Mouse (Mus musculus): ENCODE results near the gene Mroh3. TPM values are rescaled to one million over a fixed set of nuclear protein-coding genes. Genes with fewer than 3 reads are reported as not detected.

The Mroh3 gene
- polyA plus RNA-seq, 1 experiment, result 0.11 TPM

- no peak for DNase-seq
- Histone ChIP-seq H3K36me3 (ENCODE audit: control insufficient read depth, insufficient read depth, low read length) (no peaks in the 10 kb centered on the region), H3K4me1 (replicated peaks; ENCODE audit: control insufficient read depth, insufficient read depth, low read length) (peaks cover 53% of the 10 kb centered on the region), H3K4me3 (ENCODE audit: control insufficient read depth, insufficient read depth, low read length) (peak overlapping the region; percentile 12; the same call in 1 of the 2 replicates), H3K27ac (ENCODE audit: control insufficient read depth, insufficient read depth, low read length) (no peak overlapping the region), H3K27me3 (ENCODE audit: control insufficient read depth, insufficient read depth, low read length) (peaks cover 5% of the 10 kb centered on the region; the same call in 1 of the 2 replicates)
- TF ChIP-seq CTCF (IDR thresholded peaks at IDR 0.05; ENCODE audit: borderline replicate concordance, control insufficient read depth, extremely low read depth, insufficient read depth, low read length, poor library complexity) (no peak), POLR2A (IDR thresholded peaks at IDR 0.05; ENCODE audit: control insufficient read depth, extremely low read depth, insufficient read depth, low read length, poor library complexity) (no peak)
- 0% methylated on average over 6 of the region's 6 CpGs for WGBS
Observed at GRCm38 (mm10) chr1:136255174-136255573, 42.5 kb upstream of the Mroh3 start.

- Histone ChIP-seq H3K27me3 (ENCODE audit: control insufficient read depth, insufficient read depth, low read length) (peaks cover 2% of the 10 kb centered on the region; the same call in 1 of the 2 replicates), H3K36me3 (ENCODE audit: control insufficient read depth, insufficient read depth, low read length) (no peaks in the 10 kb centered on the region), H3K4me3 (ENCODE audit: control insufficient read depth, insufficient read depth, low read length) (no peak overlapping the region), H3K4me1 (replicated peaks; ENCODE audit: control insufficient read depth, insufficient read depth, low read length) (peaks cover 51% of the 10 kb centered on the region), H3K27ac (ENCODE audit: control insufficient read depth, insufficient read depth, low read length) (no peak overlapping the region)
- WGBS, result 9% methylated on average over 10 of the region's 10 CpGs
- DNase-seq, result no peak
- no peak for TF ChIP-seq CTCF (IDR thresholded peaks at IDR 0.05; ENCODE audit: borderline replicate concordance, control insufficient read depth, extremely low read depth, insufficient read depth, low read length, poor library complexity)
- TF ChIP-seq POLR2A (IDR thresholded peaks at IDR 0.05; ENCODE audit: control insufficient read depth, extremely low read depth, insufficient read depth, low read length, poor library complexity), result no peak
Observed at GRCm38 (mm10) chr1:136254503-136255065, 42.0 kb upstream of the Mroh3 start.

- no peaks in the 10 kb centered on the region; the same call in 1 of the 2 replicates for H3K27me3 ChIP-seq (ENCODE audit: control insufficient read depth, insufficient read depth, low read length)
- TF ChIP-seq POLR2A (IDR thresholded peaks at IDR 0.05; ENCODE audit: control insufficient read depth, extremely low read depth, insufficient read depth, low read length, poor library complexity), result no peak
- no peak for TF ChIP-seq CTCF (IDR thresholded peaks at IDR 0.05; ENCODE audit: borderline replicate concordance, control insufficient read depth, extremely low read depth, insufficient read depth, low read length, poor library complexity)
- no peaks in the 10 kb centered on the region for H3K36me3 ChIP-seq (ENCODE audit: control insufficient read depth, insufficient read depth, low read length)
- peaks cover 49% of the 10 kb centered on the region for H3K4me1 ChIP-seq (replicated peaks; ENCODE audit: control insufficient read depth, insufficient read depth, low read length)
- H3K27ac ChIP-seq (ENCODE audit: control insufficient read depth, insufficient read depth, low read length), result peak overlapping the region; percentile 20; the same call in 1 of the 2 replicates
- DNase-seq, result peak; percentile 56
- no peak overlapping the region for H3K4me3 ChIP-seq (ENCODE audit: control insufficient read depth, insufficient read depth, low read length)
- 2% methylated on average over 2 of the region's 2 CpGs for WGBS
Observed at GRCm38 (mm10) chr1:136253472-136253871, 40.8 kb upstream of the Mroh3 start.

GRCm38 (mm10) chr1:136249662-136250061, 37.0 kb upstream of the Mroh3 start:
- H3K27me3 ChIP-seq (ENCODE audit: control insufficient read depth, insufficient read depth, low read length), result no peaks in the 10 kb centered on the region; the same call in 1 of the 2 replicates
- H3K4me1 ChIP-seq (replicated peaks; ENCODE audit: control insufficient read depth, insufficient read depth, low read length), result peaks cover 35% of the 10 kb centered on the region
- TF ChIP-seq POLR2A (IDR thresholded peaks at IDR 0.05; ENCODE audit: control insufficient read depth, extremely low read depth, insufficient read depth, low read length, poor library complexity) (no peak), CTCF (IDR thresholded peaks at IDR 0.05; ENCODE audit: borderline replicate concordance, control insufficient read depth, extremely low read depth, insufficient read depth, low read length, poor library complexity) (no peak)
- DNase-seq, result no peak
- H3K36me3 ChIP-seq (ENCODE audit: control insufficient read depth, insufficient read depth, low read length), result no peaks in the 10 kb centered on the region
- 9% methylated on average over 5 of the region's 5 CpGs for WGBS
- H3K4me3 ChIP-seq (ENCODE audit: control insufficient read depth, insufficient read depth, low read length), result no peak overlapping the region
- H3K27ac ChIP-seq (ENCODE audit: control insufficient read depth, insufficient read depth, low read length), result no peak overlapping the region

GRCm38 (mm10) chr1:136247393-136247792, 34.8 kb upstream of the Mroh3 start:
- no peak overlapping the region for H3K4me3 ChIP-seq (ENCODE audit: control insufficient read depth, insufficient read depth, low read length)
- H3K27ac ChIP-seq (ENCODE audit: control insufficient read depth, insufficient read depth, low read length), result no peak overlapping the region
- no peaks in the 10 kb centered on the region; the same call in 1 of the 2 replicates for H3K27me3 ChIP-seq (ENCODE audit: control insufficient read depth, insufficient read depth, low read length)
- 17% methylated on average over 5 of the region's 5 CpGs for WGBS
- no peak for DNase-seq
- TF ChIP-seq CTCF (IDR thresholded peaks at IDR 0.05; ENCODE audit: borderline replicate concordance, control insufficient read depth, extremely low read depth, insufficient read depth, low read length, poor library complexity) (no peak), POLR2A (IDR thresholded peaks at IDR 0.05; ENCODE audit: control insufficient read depth, extremely low read depth, insufficient read depth, low read length, poor library complexity) (no peak)
- H3K4me1 ChIP-seq (replicated peaks; ENCODE audit: control insufficient read depth, insufficient read depth, low read length), result peaks cover 24% of the 10 kb centered on the region
- no peaks in the 10 kb centered on the region for H3K36me3 ChIP-seq (ENCODE audit: control insufficient read depth, insufficient read depth, low read length)

- TF ChIP-seq POLR2A (IDR thresholded peaks at IDR 0.05; ENCODE audit: control insufficient read depth, extremely low read depth, insufficient read depth, low read length, poor library complexity) (no peak), CTCF (IDR thresholded peaks at IDR 0.05; ENCODE audit: borderline replicate concordance, control insufficient read depth, extremely low read depth, insufficient read depth, low read length, poor library complexity) (no peak)
- 71% methylated on average over 5 of the region's 5 CpGs for WGBS
- H3K27me3 ChIP-seq (ENCODE audit: control insufficient read depth, insufficient read depth, low read length), result no peaks in the 10 kb centered on the region
- H3K4me1 ChIP-seq (replicated peaks; ENCODE audit: control insufficient read depth, insufficient read depth, low read length), result peaks cover 19% of the 10 kb centered on the region
- no peak overlapping the region for H3K27ac ChIP-seq (ENCODE audit: control insufficient read depth, insufficient read depth, low read length)
- DNase-seq, result no peak
- no peak overlapping the region for H3K4me3 ChIP-seq (ENCODE audit: control insufficient read depth, insufficient read depth, low read length)
- no peaks in the 10 kb centered on the region for H3K36me3 ChIP-seq (ENCODE audit: control insufficient read depth, insufficient read depth, low read length)
Observed at GRCm38 (mm10) chr1:136244469-136244868, 31.8 kb upstream of the Mroh3 start.

All from thymus, adult 2 months (tissue).